Mouse (Mus musculus) myocyte (in vitro differentiated cells): ENCODE results near the gene Tada3.

Experiments
- CEBPB ChIP-seq: IDR thresholded peaks from 2 replicates; pipeline ENCODE4 v1.6.1; 2011; ENCODE audit warnings: mild to moderate bottlenecking, moderate library complexity; ENCODE audit not compliant: poor library complexity, insufficient read depth, severe bottlenecking
- E2F4 ChIP-seq: IDR thresholded peaks from one replicate; pipeline ENCODE4 v1.6.1; 2011; ENCODE audit warnings: mild to moderate bottlenecking, control low read depth, moderate library complexity; ENCODE audit not compliant: insufficient read depth
- MAX ChIP-seq: IDR thresholded peaks from one replicate; pipeline ENCODE4 v1.6.1; 2011; ENCODE audit warnings: low read depth, mild to moderate bottlenecking, control low read depth
- MYOD1 ChIP-seq, 3 experiments: IDR thresholded peaks; one replicate each; pipeline ENCODE4 v1.6.1; 2011; ENCODE audit warnings: control low read depth in 2 of 3, low read depth in 2 of 3, mild to moderate bottlenecking in 2 of 3, moderate library complexity in 1 of 3; ENCODE audit not compliant: insufficient read length in 2 of 3, control insufficient read depth in 1 of 3
- MYOG ChIP-seq, 3 experiments: IDR thresholded peaks; one replicate each; pipeline ENCODE4 v1.6.1; 2011; ENCODE audit warnings: control low read depth in 2 of 3, low read depth in 2 of 3, mild to moderate bottlenecking in 2 of 3; ENCODE audit not compliant: insufficient read length in 2 of 3, control insufficient read depth in 1 of 3, insufficient read depth in 1 of 3
- POLR2A ChIP-seq: IDR thresholded peaks from one replicate; pipeline ENCODE4 v1.6.1; 2011; ENCODE audit warnings: low read depth, mild to moderate bottlenecking, control low read depth, moderate library complexity; ENCODE audit not compliant: insufficient read length
- POLR2AphosphoS2 ChIP-seq: IDR thresholded peaks from one replicate; pipeline ENCODE4 v1.6.1; 2011; ENCODE audit warnings: low read depth, control low read depth; ENCODE audit not compliant: insufficient read length
- REST ChIP-seq: IDR thresholded peaks from one replicate; pipeline ENCODE4 v1.6.1; 2011; ENCODE audit warnings: mild to moderate bottlenecking, control low read depth, moderate library complexity; ENCODE audit not compliant: insufficient read depth, insufficient read length
- SRF ChIP-seq: IDR thresholded peaks from one replicate; pipeline ENCODE4 v1.6.1; 2011; ENCODE audit warnings: low read depth; ENCODE audit not compliant: control insufficient read depth, insufficient read length
- TCF12 ChIP-seq: IDR thresholded peaks from one replicate; pipeline ENCODE4 v1.6.1; 2011; ENCODE audit warnings: mild to moderate bottlenecking, control low read depth; ENCODE audit not compliant: poor library complexity, insufficient read depth, severe bottlenecking
- TCF3 ChIP-seq: IDR thresholded peaks from one replicate; pipeline ENCODE4 v1.6.1; 2011; ENCODE audit warnings: low read depth, control low read depth; ENCODE audit not compliant: insufficient read length
- USF1 ChIP-seq: IDR thresholded peaks from one replicate; pipeline ENCODE4 v1.6.1; 2011; ENCODE audit warnings: low read depth, mild to moderate bottlenecking, control low read depth, moderate library complexity

DNA sequence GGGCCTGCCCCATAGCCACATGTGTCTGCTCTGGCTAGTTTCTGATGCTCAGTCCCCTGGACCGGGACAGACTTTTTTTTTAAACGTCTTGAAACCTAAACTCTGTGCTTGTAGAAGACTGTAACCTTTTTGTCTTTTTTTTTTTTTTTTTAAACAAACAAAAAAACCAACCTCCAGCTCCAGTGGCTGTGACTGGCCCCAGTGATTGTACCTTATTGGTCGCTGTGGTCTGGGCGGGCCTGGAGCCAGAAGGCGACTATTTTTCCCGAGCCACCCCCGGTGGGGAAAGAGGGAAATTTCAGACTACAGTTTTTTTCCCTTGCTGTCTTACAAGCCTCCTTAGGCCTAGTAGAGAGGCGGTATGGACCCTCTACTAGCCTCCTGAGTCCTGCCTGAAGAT is 11.3 kb upstream of the Tada3 start, which contains the start of gene Ttll3:
- no peak for TF ChIP-seq REST
- TF ChIP-seq CEBPB, result no peak
- TF ChIP-seq SRF, result no peak
- TF ChIP-seq POLR2A, result no peak
- no peak for TF ChIP-seq USF1
- TF ChIP-seq POLR2AphosphoS2, result no peak
- TF ChIP-seq MYOG (IDR thresholded peaks at IDR 0.05; ENCODE audit: control insufficient read depth in 1 of 3, insufficient read depth in 1 of 3, insufficient read length in 2 of 3, low read depth in 2 of 3), result no peak
- TF ChIP-seq MAX, result no peak
- TF ChIP-seq E2F4, result no peak
- no peak for TF ChIP-seq MYOD1 (IDR thresholded peaks at IDR 0.05; ENCODE audit: control insufficient read depth in 1 of 3, insufficient read length in 2 of 3, low read depth in 2 of 3)
- TF ChIP-seq TCF12, result no peak
- no peak for TF ChIP-seq TCF3
